Mouse (Mus musculus) MEL (cell line): ENCODE measurements around the gene Tgds. TPM values are rescaled to one million over a fixed set of nuclear protein-coding genes. Genes with fewer than 3 reads are reported as not detected.
A peak's percentile ranks its signal among the peaks of the same experiment; 100 is the strongest.

ENCODE experiments used
- DNase-seq: peaks from one replicate; pipeline ENCODE4 v3.0.0; 2011; ENCODE audit warnings: low read depth, low spot score
- H3K27ac ChIP-seq: 2 replicates; pipeline ENCODE4 v1.5.1; 2012; ENCODE audit warnings: low read depth, mild to moderate bottlenecking, control low read depth, low read length, moderate library complexity; ENCODE audit not compliant: control insufficient read depth
- H3K27me3 ChIP-seq, 2 experiments: fragments of 150-350 bp in 1 of 2; sonication (generic) in 1 of 2; 2 replicates each; pipeline ENCODE4 v1.6.1; 2012; ENCODE audit warnings: low read length in 2 of 2, mild to moderate bottlenecking in 2 of 2, improper control_type of control experiment in 1 of 2, moderate library complexity in 1 of 2; ENCODE audit not compliant: insufficient read depth in 2 of 2, control insufficient read depth in 1 of 2
- H3K36me3 ChIP-seq, 2 experiments: 2 replicates each; pipeline ENCODE4 v1.6.1; 2012 to 2014; ENCODE audit warnings: low read length in 2 of 2, improper control_type of control experiment in 1 of 2, inconsistent platforms in 1 of 2, mild to moderate bottlenecking in 1 of 2; ENCODE audit not compliant: insufficient read depth in 2 of 2, control insufficient read depth in 1 of 2
- H3K4me1 ChIP-seq, 2 experiments: fragments of 150-350 bp in 1 of 2; sonication (generic) in 1 of 2; 2 replicates each; pipeline ENCODE4 v1.6.1; 2012; ENCODE audit warnings: low read length in 2 of 2, improper control_type of control experiment in 1 of 2, mild to moderate bottlenecking in 1 of 2; ENCODE audit not compliant: insufficient read depth in 2 of 2, control insufficient read depth in 1 of 2
- H3K4me3 ChIP-seq, 2 experiments: fragments of 150-350 bp in 1 of 2; sonication (generic) in 1 of 2; 2 replicates each; pipeline ENCODE4 v1.5.1; 2012; ENCODE audit warnings: low read depth in 2 of 2, low read length in 2 of 2, mild to moderate bottlenecking in 2 of 2, moderate library complexity in 2 of 2, control low read depth in 1 of 2, improper control_type of control experiment in 1 of 2; ENCODE audit not compliant: control insufficient read depth in 1 of 2, insufficient read depth in 1 of 2
- H3K79me2 ChIP-seq: 2 replicates; pipeline ENCODE4 v1.6.1; 2012; ENCODE audit warnings: mild to moderate bottlenecking, low read length, moderate library complexity; ENCODE audit not compliant: control insufficient read depth, poor library complexity, insufficient read depth
- H3K9ac ChIP-seq: 2 replicates; pipeline ENCODE4 v1.6.1; 2012; ENCODE audit warnings: low read depth, mild to moderate bottlenecking, control low read depth, low read length, moderate library complexity; ENCODE audit not compliant: control insufficient read depth, poor library complexity, severe bottlenecking
- H3K9me3 ChIP-seq: fragments of 150-350 bp; sonication (generic); replicated peaks from 2 replicates; pipeline ENCODE4 v1.6.1; 2012; ENCODE audit warnings: mild to moderate bottlenecking, low read length, improper control_type of control experiment, moderate library complexity; ENCODE audit not compliant: insufficient read depth
- BHLHE40 ChIP-seq: IDR thresholded peaks from 2 replicates; pipeline ENCODE4 v1.6.1; 2012; ENCODE audit warnings: low read depth, mild to moderate bottlenecking, inconsistent platforms, low read length, improper control_type of control experiment, borderline replicate concordance
- CHD1 ChIP-seq: IDR thresholded peaks from 2 replicates; pipeline ENCODE4 v1.6.1; 2012; ENCODE audit warnings: low read depth, mild to moderate bottlenecking, inconsistent platforms, low read length, improper control_type of control experiment
- CHD2 ChIP-seq: IDR thresholded peaks from 2 replicates; pipeline ENCODE4 v1.6.1; 2011; ENCODE audit warnings: low read length, improper control_type of control experiment
- CTCF ChIP-seq, 3 experiments: IDR thresholded peaks in 2 of 3; conservative IDR thresholded peaks in 1 of 3; 2 replicates each; pipeline ENCODE4 v1.5.1; 2011 to 2012; ENCODE audit warnings: low read length in 3 of 3, low read depth in 2 of 3, mild to moderate bottlenecking in 2 of 3, improper control_type of control experiment in 1 of 3, inconsistent platforms in 1 of 3, mixed read lengths in 1 of 3, moderate library complexity in 1 of 3; ENCODE audit not compliant: control insufficient read depth in 1 of 3, insufficient read depth in 1 of 3, poor library complexity in 1 of 3, severe bottlenecking in 1 of 3
- EP300 ChIP-seq, 2 experiments: IDR thresholded peaks; 2 replicates each; pipeline ENCODE4 v1.6.1; 2011; ENCODE audit warnings: improper control_type of control experiment in 2 of 2, low read length in 2 of 2, low read depth in 1 of 2, mild to moderate bottlenecking in 1 of 2
- ETS1 ChIP-seq: IDR thresholded peaks from 2 replicates; pipeline ENCODE4 v1.6.1; 2012; ENCODE audit warnings: low read depth, mild to moderate bottlenecking, inconsistent platforms, low read length, improper control_type of control experiment, moderate library complexity
- GATA1 ChIP-seq: IDR thresholded peaks from 2 replicates; pipeline ENCODE4 v1.6.1; 2011; ENCODE audit warnings: low read depth, low read length, improper control_type of control experiment
- HCFC1 ChIP-seq: IDR thresholded peaks from 2 replicates; pipeline ENCODE4 v1.6.1; 2012; ENCODE audit warnings: low read depth, mild to moderate bottlenecking, inconsistent platforms, low read length, improper control_type of control experiment, moderate library complexity
- JUND ChIP-seq: IDR thresholded peaks from 2 replicates; pipeline ENCODE4 v1.6.1; 2011; ENCODE audit warnings: low read depth, mild to moderate bottlenecking, improper control_type of control experiment, low read length
- KAT2A ChIP-seq: conservative IDR thresholded peaks from 2 replicates; pipeline ENCODE4 v1.6.1; 2012; ENCODE audit warnings: low read depth, low read length, improper control_type of control experiment, inconsistent platforms
- MAFK ChIP-seq: IDR thresholded peaks from 2 replicates; pipeline ENCODE4 v1.6.1; 2011; ENCODE audit warnings: low read depth, mild to moderate bottlenecking, low read length, improper control_type of control experiment, borderline replicate concordance
- MAX ChIP-seq: IDR thresholded peaks from 2 replicates; pipeline ENCODE4 v1.6.1; 2011; ENCODE audit warnings: low read length, improper control_type of control experiment
- MEF2A ChIP-seq: IDR thresholded peaks from 2 replicates; pipeline ENCODE4 v1.6.1; 2014; ENCODE audit warnings: low read depth, mild to moderate bottlenecking, inconsistent platforms, low read length, improper control_type of control experiment; ENCODE audit not compliant: poor library complexity, insufficient replicate concordance, severe bottlenecking; ENCODE audit errors: extremely low read depth
- MYB ChIP-seq: IDR thresholded peaks from 2 replicates; pipeline ENCODE4 v1.6.1; 2011; ENCODE audit warnings: mild to moderate bottlenecking, low read depth, low read length, improper control_type of control experiment
- NELFE ChIP-seq: IDR thresholded peaks from 2 replicates; pipeline ENCODE4 v1.6.1; 2011; ENCODE audit warnings: low read depth, low read length, improper control_type of control experiment
- NRF1 ChIP-seq: IDR thresholded peaks from 2 replicates; pipeline ENCODE4 v1.6.1; 2014; ENCODE audit warnings: low read depth, mild to moderate bottlenecking, inconsistent platforms, low read length, improper control_type of control experiment, moderate library complexity; ENCODE audit not compliant: poor library complexity, insufficient read depth, severe bottlenecking
- POLR2AphosphoS5 ChIP-seq: IDR thresholded peaks from 2 replicates; pipeline ENCODE4 v1.6.1; 2012; ENCODE audit warnings: low read depth, borderline replicate concordance, mild to moderate bottlenecking, inconsistent platforms, low read length, moderate library complexity, mixed read lengths
- RAD21 ChIP-seq: IDR thresholded peaks from 2 replicates; pipeline ENCODE4 v1.6.1; 2011; ENCODE audit warnings: mild to moderate bottlenecking, low read depth, low read length, improper control_type of control experiment
- RCOR1 ChIP-seq: IDR thresholded peaks from 2 replicates; pipeline ENCODE4 v1.6.1; 2012; ENCODE audit warnings: low read depth, mild to moderate bottlenecking, inconsistent platforms, low read length, improper control_type of control experiment
- SMC3 ChIP-seq: IDR thresholded peaks from 2 replicates; pipeline ENCODE4 v1.6.1; 2011; ENCODE audit warnings: low read depth, low read length, improper control_type of control experiment
- TBP ChIP-seq: IDR thresholded peaks from 2 replicates; pipeline ENCODE4 v1.8.0; 2011; ENCODE audit warnings: low read depth, low read length, improper control_type of control experiment
- TCF12 ChIP-seq: IDR thresholded peaks from 2 replicates; pipeline ENCODE4 v1.6.1; 2014; ENCODE audit warnings: low read depth, mild to moderate bottlenecking, inconsistent platforms, low read length, improper control_type of control experiment, moderate library complexity
- USF1 ChIP-seq: IDR thresholded peaks from 2 replicates; pipeline ENCODE4 v1.6.1; 2014; ENCODE audit warnings: low read depth, mild to moderate bottlenecking, inconsistent platforms, low read length, improper control_type of control experiment, moderate library complexity
- USF2 ChIP-seq, 2 experiments: IDR thresholded peaks; 2 replicates each; pipeline ENCODE4 v1.6.1; 2011 to 2012; ENCODE audit warnings: improper control_type of control experiment in 2 of 2, low read length in 2 of 2, borderline replicate concordance in 1 of 2, inconsistent platforms in 1 of 2, low read depth in 1 of 2, mild to moderate bottlenecking in 1 of 2; ENCODE audit not compliant: insufficient read depth in 1 of 2
- ZC3H11A ChIP-seq: IDR thresholded peaks from 2 replicates; pipeline ENCODE4 v1.6.1; 2012; ENCODE audit warnings: low read depth, mild to moderate bottlenecking, inconsistent platforms, low read length, improper control_type of control experiment
- ZKSCAN1 ChIP-seq: IDR thresholded peaks from 2 replicates; pipeline ENCODE4 v1.6.1; 2012; ENCODE audit warnings: low read depth, mild to moderate bottlenecking, inconsistent platforms, low read length, improper control_type of control experiment, moderate library complexity
- ZMIZ1 ChIP-seq: IDR thresholded peaks from 2 replicates; pipeline ENCODE4 v1.6.1; 2012; ENCODE audit warnings: low read depth, mild to moderate bottlenecking, inconsistent platforms, low read length, improper control_type of control experiment, moderate library complexity
- ZNF384 ChIP-seq: IDR thresholded peaks from 2 replicates; pipeline ENCODE4 v1.6.1; 2012; ENCODE audit warnings: low read depth, mild to moderate bottlenecking, inconsistent platforms, low read length, improper control_type of control experiment
- polyA plus RNA-seq, 2 experiments: library from polyadenylated mRNA; stranded (reverse) in 1 of 2; unstranded in 1 of 2; fragments of >175 nt in 1 of 2; fragments of >200 nt in 1 of 2; gene quantifications; 2 replicates each; pipeline versions ENCODE4 v1.2.1 to v1.2.4; 2012; ENCODE audit warnings: low replicate concordance in 2 of 2, low read depth in 1 of 2; ENCODE audit not compliant: insufficient read length in 2 of 2, insufficient read depth in 1 of 2, missing spikeins in 1 of 2
- total RNA-seq: library from RNA; depleted of rRNA; stranded (reverse); fragments of 300-350 nt; gene quantifications from 2 replicates; pipeline ENCODE4 v1.2.3, GENCODE M21; 2012

The Tgds gene
- total and polyA plus RNA-seq, 3 experiments: 11.3 to 13.4 TPM; not detected in 1

- Histone ChIP-seq H3K27ac (peak overlapping the region; percentile 88), H3K79me2 (peaks cover 3% of the 10 kb centered on the region), H3K27me3 (no peaks in the 10 kb centered on the region), H3K4me3 (peak overlapping the region; percentile 45 to 51), H3K36me3 (peaks cover 0 to 14% of the 10 kb centered on the region in 2 experiments; a peak in 2 of 4 replicates), H3K9me3 (no peaks in the 10 kb centered on the region), H3K9ac (peak overlapping the region; percentile 68), H3K4me1 (peaks cover 0 to 9% of the 10 kb centered on the region in 2 experiments; a peak in 3 of 4 replicates)
- DNase-seq: no peak
- TF ChIP-seq MAX: peak; percentile 62
- no peak for TF ChIP-seq USF2 (IDR thresholded peaks at IDR 0.05; ENCODE audit: borderline replicate concordance in 1 of 2, insufficient read depth in 1 of 2, low read depth in 1 of 2, low read length in 2 of 2)
- TF ChIP-seq TCF12: 0 out of 2 replicates have a peak, but pooled peaks have one; percentile 0
- 0 out of 2 replicates have a peak, but pooled peaks have one; percentile 6 for TF ChIP-seq USF1
- no peak for TF ChIP-seq JUND
- TF ChIP-seq GATA1: 0 out of 2 replicates have a peak, but pooled peaks have one; percentile 1
Measured at GRCm38 (mm10) chr14:118175694-118176085, 43.1 kb upstream of the Tgds start.

- Histone ChIP-seq H3K36me3 (peaks cover 0 to 14% of the 10 kb centered on the region in 2 experiments; a peak in 2 of 4 replicates), H3K4me3 (peak overlapping the region; percentile 67 to 88), H3K4me1 (peaks cover 0 to 9% of the 10 kb centered on the region in 2 experiments; a peak in 3 of 4 replicates), H3K9me3 (no peaks in the 10 kb centered on the region), H3K9ac (peak overlapping the region; percentile 83), H3K27me3 (no peaks in the 10 kb centered on the region), H3K79me2 (peaks cover 3% of the 10 kb centered on the region), H3K27ac (peak overlapping the region; percentile 88)
- DNase-seq: peak; percentile 78
- TF ChIP-seq SMC3: no peak
- TF ChIP-seq MYB: no peak
- 0 out of 2 replicates have a peak, but pooled peaks have one; percentile 28 for TF ChIP-seq ZNF384
- TF ChIP-seq ZKSCAN1: no peak
- no peak for TF ChIP-seq CHD2
- peak; percentile 86 for TF ChIP-seq TBP
- peak; percentile 59 for TF ChIP-seq NRF1
- TF ChIP-seq RAD21: no peak
- peak; percentile 69 for TF ChIP-seq MAX
- TF ChIP-seq HCFC1: peak; percentile 76
- peak; percentile 78 for TF ChIP-seq NELFE
- no peak for TF ChIP-seq CTCF (IDR thresholded peaks at IDR 0.05 in 2 of 3, conservative IDR thresholded peaks at IDR 0.05 in 1 of 3; ENCODE audit: control insufficient read depth in 1 of 3, insufficient read depth in 1 of 3, low read depth in 2 of 3, low read length in 3 of 3, poor library complexity in 1 of 3, severe bottlenecking in 1 of 3)
- TF ChIP-seq GATA1: peak; percentile 66
- TF ChIP-seq CHD1: no peak
- 0 out of 2 replicates have a peak, but pooled peaks have one; percentile 12 for TF ChIP-seq TCF12
- no peak for TF ChIP-seq MEF2A
- no peak for TF ChIP-seq USF1
- TF ChIP-seq KAT2A: peak; percentile 44; the same call in 1 of the 2 replicates
- TF ChIP-seq RCOR1: no peak
- TF ChIP-seq ZC3H11A: no peak
- TF ChIP-seq EP300 (IDR thresholded peaks at IDR 0.05; ENCODE audit: low read depth in 1 of 2, low read length in 2 of 2): no peak
- 0 out of 2 replicates have a peak, but pooled peaks have one; percentile 21 for TF ChIP-seq ETS1
- no peak for TF ChIP-seq POLR2AphosphoS5
- no peak for TF ChIP-seq BHLHE40
- TF ChIP-seq MAFK: no peak
- peak; percentile 91 for TF ChIP-seq ZMIZ1
- no peak for TF ChIP-seq USF2 (IDR thresholded peaks at IDR 0.05; ENCODE audit: borderline replicate concordance in 1 of 2, insufficient read depth in 1 of 2, low read depth in 1 of 2, low read length in 2 of 2)
Measured at GRCm38 (mm10) chr14:118175071-118175693, 42.6 kb upstream of the Tgds start.
